Mouse (Mus musculus) brain, adult 2 months (tissue): ENCODE measurements around the gene Fam173a.
A peak's percentile ranks its signal among the peaks of the same experiment; 100 is the strongest.
"Not testable (repeated sequence)": the region's sequence is repeated elsewhere in the genome, so short reads cannot be mapped to it uniquely, and the experiment has no call there.

ENCODE experiments used
- DNase-seq: peaks from one replicate; pipeline ENCODE4 v3.0.0; 2011; ENCODE audit warnings: low read depth, low spot score

Gene Fam173a

DNA sequence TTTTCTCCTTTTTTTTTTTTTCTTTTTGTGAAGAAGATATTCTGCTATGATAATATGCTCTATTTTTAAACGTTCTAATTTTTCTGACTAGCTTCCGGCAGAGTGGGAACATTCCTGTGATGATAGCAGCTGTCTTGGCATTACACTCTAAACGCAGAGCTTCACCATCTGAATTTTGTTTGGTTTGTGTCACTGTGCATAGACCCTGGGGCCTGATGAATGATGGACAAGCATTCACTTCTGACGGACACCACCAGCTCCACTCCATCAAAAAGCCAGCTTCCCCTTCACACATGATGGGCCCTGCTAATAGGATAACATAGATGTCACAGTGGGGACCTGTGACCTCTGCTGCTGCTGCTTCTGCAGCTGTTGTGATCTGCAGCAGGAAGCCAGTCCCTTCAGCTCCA is 31.1 kb downstream of the Fam173a start:
- peak; percentile 86 for DNase-seq

- peak; percentile 71 for DNase-seq
These were observed 32.6 kb downstream of the Fam173a start for GRCm38 (mm10) chr17:25760148-25760547.

- DNase-seq, result no peak
These were observed 35.0 kb downstream of the Fam173a start for GRCm38 (mm10) chr17:25757691-25758090.

DNA sequence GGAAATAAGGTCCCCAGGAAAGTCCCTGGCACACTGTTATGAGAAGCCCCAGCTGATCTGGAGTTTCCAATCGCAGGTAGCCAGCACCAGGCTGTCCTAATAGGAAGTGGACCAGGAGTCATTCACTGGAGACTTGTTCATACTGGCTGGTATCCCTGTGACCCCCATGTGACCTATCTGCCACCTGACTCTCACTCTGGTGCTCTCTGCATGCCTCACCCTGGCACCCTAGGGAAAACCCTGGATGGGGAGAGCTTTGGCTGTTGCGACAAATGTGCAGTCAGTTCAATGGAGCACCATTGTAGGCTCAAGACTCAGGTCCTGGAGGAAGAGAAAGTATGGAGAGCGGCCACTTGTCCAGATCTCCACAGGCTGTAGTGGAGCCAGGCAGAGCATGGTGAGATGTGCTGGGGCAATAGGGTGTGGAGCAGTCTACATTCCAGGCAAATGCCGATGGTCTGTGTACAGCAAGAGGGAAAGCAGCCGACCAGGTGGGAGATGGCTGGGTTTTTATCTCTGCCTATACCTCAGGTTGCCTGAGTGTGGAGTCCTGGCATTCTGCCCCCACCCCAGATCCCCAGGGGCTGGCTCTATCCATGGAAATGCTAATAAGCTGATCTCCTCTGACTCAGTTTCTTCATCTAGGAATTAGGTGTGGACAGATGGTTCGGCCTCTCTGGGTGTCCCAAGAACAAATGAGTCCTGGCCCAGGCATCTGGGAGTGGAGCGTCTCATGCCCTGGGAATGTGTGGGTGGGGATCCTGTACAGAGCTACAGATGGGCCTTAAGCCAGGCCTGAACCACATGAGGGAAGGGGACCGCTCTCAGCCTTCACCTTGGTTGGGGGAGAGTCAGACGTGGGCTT is 36.1 kb downstream of the Fam173a start:
- DNase-seq, result no peak

DNA sequence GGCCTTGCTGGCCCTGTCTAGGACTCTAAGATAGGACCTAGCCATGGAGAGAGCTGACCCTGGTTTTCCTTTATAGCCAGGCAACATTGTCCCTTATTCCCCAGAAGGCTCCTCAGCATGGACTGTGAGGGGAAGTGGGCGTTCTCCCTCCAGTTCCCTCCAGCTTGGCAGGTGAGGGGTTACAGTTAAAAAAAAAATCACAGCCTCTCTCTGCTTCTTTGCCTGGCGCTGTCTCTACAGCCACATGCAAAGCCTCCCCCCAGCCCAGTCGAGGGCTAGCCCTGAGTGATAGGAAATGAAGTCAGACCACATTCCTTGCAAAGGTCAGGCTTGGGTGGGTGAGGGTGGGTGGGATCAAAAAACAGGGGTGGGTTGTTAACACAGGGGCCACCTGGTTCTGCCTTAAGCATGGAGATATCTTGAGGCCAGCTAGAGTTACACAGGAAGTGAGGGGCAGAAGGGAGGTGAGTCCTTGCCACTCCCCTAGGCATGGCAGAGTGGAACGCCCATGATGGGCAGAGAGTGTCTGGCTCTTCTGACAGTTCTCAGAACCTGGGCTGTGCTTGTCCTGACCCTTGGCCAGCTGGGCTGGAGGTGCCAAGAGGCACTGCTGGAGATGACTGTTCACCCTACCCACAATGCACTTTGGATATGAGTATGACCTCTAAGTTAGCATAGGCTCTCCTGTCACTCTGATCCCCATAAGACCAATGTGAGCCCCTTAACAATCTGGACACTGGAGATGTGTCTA is 36.9 kb downstream of the Fam173a start:
- no peak for DNase-seq

- no peak for DNase-seq
These were observed 37.6 kb downstream of the Fam173a start for GRCm38 (mm10) chr17:25755086-25755485.

DNA sequence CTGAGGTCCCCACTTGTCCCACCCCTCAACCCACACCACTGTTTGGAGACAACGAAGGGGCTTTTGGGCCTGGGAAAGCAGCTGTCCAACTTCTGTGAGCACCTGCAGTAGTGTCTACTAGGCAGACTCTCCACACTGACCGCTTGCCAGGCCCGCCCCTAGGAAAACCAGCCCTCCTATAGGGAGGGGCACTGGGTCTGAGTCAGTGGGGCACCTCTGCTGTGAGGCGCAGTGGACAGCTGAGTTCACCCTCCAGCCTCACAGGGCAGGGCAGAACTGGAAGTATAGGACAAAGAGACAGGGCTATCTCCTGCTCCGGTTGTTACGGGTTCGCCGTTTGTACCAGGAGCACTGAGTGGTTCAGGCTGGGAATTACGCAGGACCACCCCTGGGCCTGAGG is 38.5 kb downstream of the Fam173a start, which contains the start of gene Msln:
Gene Msln (minus strand): TSS at position 138 of the 400 bp plus-strand sequence.
- no peak for DNase-seq

- no peak for DNase-seq
These were observed 41.3 kb downstream of the Fam173a start for GRCm38 (mm10) chr17:25751446-25751845.

GRCm38 (mm10) chr17:25749314-25749713 is 43.4 kb downstream of the Fam173a start:
- no peak for DNase-seq

GRCm38 (mm10) chr17:25748238-25748637 is 44.5 kb downstream of the Fam173a start:
- no peak for DNase-seq

- no peak for DNase-seq
These were observed 48.4 kb downstream of the Fam173a start for GRCm38 (mm10) chr17:25744311-25744710.

GRCm38 (mm10) chr17:25743831-25744230 is 48.9 kb downstream of the Fam173a start:
- no peak for DNase-seq

- not testable (repeated sequence) for DNase-seq
These were observed 51.2 kb downstream of the Fam173a start for GRCm38 (mm10) chr17:25741471-25741870.
